Mouse (Mus musculus): ENCODE results near the gene Nsmce4a. TPM values are rescaled to one million over a fixed set of nuclear protein-coding genes. Genes with fewer than 3 reads are reported as not detected.
"Not testable (repeated sequence)": the region's sequence is repeated elsewhere in the genome, so short reads cannot be mapped to it uniquely, and the experiment has no call there.

Nsmce4a gene
- polyA plus RNA-seq, 1 experiment from 2014 or later = 161 TPM

GRCm38 (mm10) chr7:130531138-130531537 lies 41.8 kb downstream of the Nsmce4a start:
- not testable (repeated sequence) for H3K4me1 ChIP-seq; H3K9ac ChIP-seq; H3K27ac ChIP-seq; H3K4me3 ChIP-seq; H3K4me2 ChIP-seq; H3K27me3 ChIP-seq; H3K9me3 ChIP-seq; ATAC-seq (ENCODE audit: insufficient number of reproducible peaks, insufficient read depth, low FRiP score, low TSS enrichment, low read depth)
- H3K36me3 ChIP-seq = peaks cover 48% of the 10 kb centered on the region
- WGBS = 91% methylated on average over 15 of the region's 15 CpGs

- Histone ChIP-seq H3K4me1 (peaks cover 8% of the 10 kb centered on the region), H3K9ac (no peak overlapping the region), H3K4me3 (no peak overlapping the region), H3K9me3 (no peaks in the 10 kb centered on the region), H3K36me3 (peaks cover 18% of the 10 kb centered on the region), H3K27ac (no peak overlapping the region), H3K4me2 (no peak overlapping the region), H3K27me3 (no peaks in the 10 kb centered on the region)
- WGBS = 81% methylated on average over 9 of the region's 9 CpGs
- ATAC-seq (ENCODE audit: insufficient number of reproducible peaks, insufficient read depth, low FRiP score, low TSS enrichment, low read depth) = no peak
These were observed 45.6 kb downstream of the Nsmce4a start for GRCm38 (mm10) chr7:130527306-130527705.

GRCm38 (mm10) chr7:130523451-130523850 lies 49.5 kb downstream of the Nsmce4a start:
- Histone ChIP-seq H3K36me3 (no peaks in the 10 kb centered on the region), H3K9ac (no peak overlapping the region), H3K4me2 (no peak overlapping the region), H3K4me3 (no peak overlapping the region), H3K4me1 (peaks cover 17% of the 10 kb centered on the region), H3K27me3 (no peaks in the 10 kb centered on the region), H3K27ac (no peak overlapping the region), H3K9me3 (no peaks in the 10 kb centered on the region)
- WGBS = 93% methylated on average over 8 of the region's 8 CpGs
- no peak for ATAC-seq (ENCODE audit: insufficient number of reproducible peaks, insufficient read depth, low FRiP score, low TSS enrichment, low read depth)

- no peaks in the 10 kb centered on the region for H3K27me3 ChIP-seq
- 88% methylated on average over 14 of the region's 14 CpGs for WGBS
- no peak overlapping the region for H3K9ac ChIP-seq
- H3K4me1 ChIP-seq = peaks cover 24% of the 10 kb centered on the region
- no peaks in the 10 kb centered on the region for H3K36me3 ChIP-seq
- H3K9me3 ChIP-seq = no peaks in the 10 kb centered on the region
- H3K4me3 ChIP-seq = no peak overlapping the region; the same call in 1 of the 2 replicates
- peak overlapping the region; percentile 95 for H3K27ac ChIP-seq
- ATAC-seq (ENCODE audit: insufficient number of reproducible peaks, insufficient read depth, low FRiP score, low TSS enrichment, low read depth) = no peak
- H3K4me2 ChIP-seq = 0 out of 2 replicates have a peak overlapping the region, but pooled peaks have one; percentile 83
These were observed 52.0 kb downstream of the Nsmce4a start for GRCm38 (mm10) chr7:130520812-130521422.

- Histone ChIP-seq H3K9ac (peak within 1 kb of the TSS; percentile 95), H3K27ac (peak within 1 kb of the TSS; percentile 95), H3K4me3 (peak within 1 kb of the TSS; percentile 90), H3K27me3 (no peaks in the 10 kb centered on the region), H3K36me3 (no peaks in the 10 kb centered on the region; the same call in 1 of the 2 replicates), H3K4me1 (peaks cover 18% of the 10 kb centered on the region), H3K4me2 (peak within 1 kb of the TSS; percentile 83), H3K9me3 (no peaks in the 10 kb centered on the region)
- no peak for ATAC-seq (ENCODE audit: insufficient number of reproducible peaks, insufficient read depth, low FRiP score, low TSS enrichment, low read depth)
- WGBS = 18% methylated on average over 20 of the region's 20 CpGs
These were observed 52.9 kb downstream of the Nsmce4a start, which contains the start of gene Ate1 for GRCm38 (mm10) chr7:130520049-130520425. Ate1 (minus strand) TSS chr7:130520369.

- peaks cover 18% of the 10 kb centered on the region for H3K4me1 ChIP-seq
- H3K27ac ChIP-seq = peak overlapping the region; percentile 95
- no peaks in the 10 kb centered on the region for H3K27me3 ChIP-seq
- no peaks in the 10 kb centered on the region for H3K9me3 ChIP-seq
- H3K4me2 ChIP-seq = peak overlapping the region; percentile 83
- peak; percentile 98 for ATAC-seq (ENCODE audit: insufficient number of reproducible peaks, insufficient read depth, low FRiP score, low TSS enrichment, low read depth)
- peak overlapping the region; percentile 95 for H3K9ac ChIP-seq
- WGBS = under 1% methylated on average over 87 of the region's 90 CpGs
- peaks cover 5% of the 10 kb centered on the region; the same call in 1 of the 2 replicates for H3K36me3 ChIP-seq
- peak overlapping the region; percentile 90 for H3K4me3 ChIP-seq
These were observed 53.5 kb downstream of the Nsmce4a start for GRCm38 (mm10) chr7:130519096-130520048.

- peaks cover 9% of the 10 kb centered on the region; the same call in 1 of the 2 replicates for H3K36me3 ChIP-seq
- WGBS = 34% methylated on average over 26 of the region's 26 CpGs
- no peaks in the 10 kb centered on the region for H3K27me3 ChIP-seq
- ATAC-seq (ENCODE audit: insufficient number of reproducible peaks, insufficient read depth, low FRiP score, low TSS enrichment, low read depth) = no peak
- H3K4me1 ChIP-seq = peaks cover 18% of the 10 kb centered on the region
- peak overlapping the region; percentile 83 for H3K4me2 ChIP-seq
- H3K9me3 ChIP-seq = no peaks in the 10 kb centered on the region
- peak overlapping the region; percentile 95 for H3K9ac ChIP-seq
- peak overlapping the region; percentile 95 for H3K27ac ChIP-seq
- peak overlapping the region; percentile 90 for H3K4me3 ChIP-seq
These were observed 54.5 kb downstream of the Nsmce4a start for GRCm38 (mm10) chr7:130518213-130519095.

- no peaks in the 10 kb centered on the region for H3K27me3 ChIP-seq
- H3K36me3 ChIP-seq = peaks cover 62% of the 10 kb centered on the region
- H3K4me2 ChIP-seq = no peak overlapping the region
- no peak overlapping the region for H3K4me3 ChIP-seq
- no peaks in the 10 kb centered on the region for H3K9me3 ChIP-seq
- WGBS = 90% methylated on average over 5 of the region's 5 CpGs
- ATAC-seq (ENCODE audit: insufficient number of reproducible peaks, insufficient read depth, low FRiP score, low TSS enrichment, low read depth) = no peak
- H3K9ac ChIP-seq = no peak overlapping the region
- no peak overlapping the region for H3K27ac ChIP-seq
- no peaks in the 10 kb centered on the region for H3K4me1 ChIP-seq
These were observed 62.7 kb downstream of the Nsmce4a start for GRCm38 (mm10) chr7:130510243-130510642.

- H3K4me3 ChIP-seq = no peak overlapping the region
- WGBS = 97% methylated on average over 5 of the region's 5 CpGs
- no peak for ATAC-seq (ENCODE audit: insufficient number of reproducible peaks, insufficient read depth, low FRiP score, low TSS enrichment, low read depth)
These were observed 69.9 kb downstream of the Nsmce4a start for GRCm38 (mm10) chr7:130503006-130503405.

GRCm38 (mm10) chr7:130501499-130501898 lies 71.4 kb downstream of the Nsmce4a start:
- Histone ChIP-seq H3K9me3 (no peaks in the 10 kb centered on the region), H3K9ac (no peak overlapping the region), H3K27ac (no peak overlapping the region), H3K4me1 (0 out of 2 replicates have a peak, but pooled peaks cover 4% of the 10 kb centered on the region), H3K4me2 (no peak overlapping the region), H3K4me3 (no peak overlapping the region), H3K36me3 (peaks cover 39% of the 10 kb centered on the region), H3K27me3 (no peaks in the 10 kb centered on the region)
- 45% methylated on average over 1 of the region's 1 CpGs for WGBS
- ATAC-seq (ENCODE audit: insufficient number of reproducible peaks, insufficient read depth, low FRiP score, low TSS enrichment, low read depth) = no peak

More at GRCm38 (mm10) chr7:130503006-130503405, 69.9 kb downstream of the Nsmce4a start:
- no peaks in the 10 kb centered on the region for H3K27me3 ChIP-seq
- H3K9ac ChIP-seq = no peak overlapping the region
- no peaks in the 10 kb centered on the region for H3K9me3 ChIP-seq
- H3K4me2 ChIP-seq = no peak overlapping the region
- H3K4me1 ChIP-seq = no peaks in the 10 kb centered on the region
- H3K36me3 ChIP-seq = peaks cover 52% of the 10 kb centered on the region
- H3K27ac ChIP-seq = no peak overlapping the region

- Histone ChIP-seq H3K9me3 (no peaks in the 10 kb centered on the region), H3K4me2 (no peak overlapping the region), H3K4me1 (0 out of 2 replicates have a peak, but pooled peaks cover 7% of the 10 kb centered on the region), H3K9ac (no peak overlapping the region), H3K27me3 (no peaks in the 10 kb centered on the region), H3K36me3 (peaks cover 10% of the 10 kb centered on the region), H3K27ac (no peak overlapping the region), H3K4me3 (no peak overlapping the region)
- no peak for ATAC-seq (ENCODE audit: insufficient number of reproducible peaks, insufficient read depth, low FRiP score, low TSS enrichment, low read depth)
- 51% methylated on average over 3 of the region's 3 CpGs for WGBS
These were observed 79.6 kb downstream of the Nsmce4a start for GRCm38 (mm10) chr7:130493346-130493745.
